Mouse (Mus musculus): ENCODE measurements around the gene Gm20388. TPM values are rescaled to one million over a fixed set of nuclear protein-coding genes. Genes with fewer than 3 reads are reported as not detected.
"Not testable (repeated sequence)": the region's sequence is repeated elsewhere in the genome, so short reads cannot be mapped to it uniquely, and the experiment has no call there.

Gene Gm20388
- polyA plus RNA-seq, 1 experiment from 2014 or later = not detected

- Histone ChIP-seq H3K9me3 (ENCODE audit: control insufficient read depth, low read length) (no peaks in the 10 kb centered on the region), H3K9ac (ENCODE audit: low read depth, low read length) (no peak overlapping the region), H3K27ac (ENCODE audit: low read depth, low read length) (no peak overlapping the region), H3K27me3 (ENCODE audit: control insufficient read depth, insufficient read depth, low read length) (no peaks in the 10 kb centered on the region), H3K4me2 (replicated peaks; ENCODE audit: low read depth, low read length) (no peak overlapping the region), H3K36me3 (ENCODE audit: control insufficient read depth, insufficient read depth, low read length) (peaks cover 34% of the 10 kb centered on the region), H3K4me3 (ENCODE audit: low read length) (no peak overlapping the region), H3K4me1 (ENCODE audit: control insufficient read depth, insufficient read depth, low read length) (no peaks in the 10 kb centered on the region)
- no peak for ATAC-seq (ENCODE audit: low FRiP score, low TSS enrichment)
- WGBS = 85% methylated on average over 13 of the region's 13 CpGs
Observed at GRCm38 (mm10) chr8:123280302-123281094, 3369.9 kb downstream of the Gm20388 start.

GRCm38 (mm10) chr8:123282994-123283393, 3372.4 kb downstream of the Gm20388 start:
- not testable (repeated sequence) for H3K4me1 ChIP-seq (ENCODE audit: control insufficient read depth, insufficient read depth, low read length)
- WGBS = 88% methylated on average over 5 of the region's 6 CpGs
- peaks cover 35% of the 10 kb centered on the region for H3K36me3 ChIP-seq (ENCODE audit: control insufficient read depth, insufficient read depth, low read length)

GRCm38 (mm10) chr8:123283991-123284390, 3373.3 kb downstream of the Gm20388 start:
- H3K36me3 ChIP-seq (ENCODE audit: control insufficient read depth, insufficient read depth, low read length) = peaks cover 45% of the 10 kb centered on the region
- H3K4me3 ChIP-seq (ENCODE audit: low read length) = no peak overlapping the region
- H3K27me3 ChIP-seq (ENCODE audit: control insufficient read depth, insufficient read depth, low read length) = no peaks in the 10 kb centered on the region
- ATAC-seq (ENCODE audit: low FRiP score, low TSS enrichment) = no peak
- 90% methylated on average over 7 of the region's 7 CpGs for WGBS
- H3K9me3 ChIP-seq (ENCODE audit: control insufficient read depth, low read length) = no peaks in the 10 kb centered on the region
- H3K4me2 ChIP-seq (replicated peaks; ENCODE audit: low read depth, low read length) = no peak overlapping the region
- no peak overlapping the region for H3K9ac ChIP-seq (ENCODE audit: low read depth, low read length)
- no peaks in the 10 kb centered on the region for H3K4me1 ChIP-seq (ENCODE audit: control insufficient read depth, insufficient read depth, low read length)
- no peak overlapping the region for H3K27ac ChIP-seq (ENCODE audit: low read depth, low read length)

More at GRCm38 (mm10) chr8:123282994-123283393, 3372.4 kb downstream of the Gm20388 start:
- not testable (repeated sequence) for H3K4me3 ChIP-seq (ENCODE audit: low read length); ATAC-seq (ENCODE audit: low FRiP score, low TSS enrichment); H3K27ac ChIP-seq (ENCODE audit: low read depth, low read length); H3K27me3 ChIP-seq (ENCODE audit: control insufficient read depth, insufficient read depth, low read length); H3K9ac ChIP-seq (ENCODE audit: low read depth, low read length); H3K9me3 ChIP-seq (ENCODE audit: control insufficient read depth, low read length); H3K4me2 ChIP-seq (replicated peaks; ENCODE audit: low read depth, low read length)

GRCm38 (mm10) chr8:123284493-123284892, 3373.9 kb downstream of the Gm20388 start:
- Histone ChIP-seq H3K36me3 (ENCODE audit: control insufficient read depth, insufficient read depth, low read length) (peaks cover 50% of the 10 kb centered on the region), H3K9me3 (ENCODE audit: control insufficient read depth, low read length) (no peaks in the 10 kb centered on the region), H3K27ac (ENCODE audit: low read depth, low read length) (no peak overlapping the region), H3K9ac (ENCODE audit: low read depth, low read length) (no peak overlapping the region), H3K4me1 (ENCODE audit: control insufficient read depth, insufficient read depth, low read length) (no peaks in the 10 kb centered on the region), H3K4me3 (ENCODE audit: low read length) (no peak overlapping the region), H3K27me3 (ENCODE audit: control insufficient read depth, insufficient read depth, low read length) (no peaks in the 10 kb centered on the region), H3K4me2 (replicated peaks; ENCODE audit: low read depth, low read length) (no peak overlapping the region)
- no peak for ATAC-seq (ENCODE audit: low FRiP score, low TSS enrichment)
- WGBS = 88% methylated on average over 5 of the region's 5 CpGs

- ATAC-seq (ENCODE audit: low FRiP score, low TSS enrichment) = no peak
- H3K9ac ChIP-seq (ENCODE audit: low read depth, low read length) = no peak overlapping the region
- H3K9me3 ChIP-seq (ENCODE audit: control insufficient read depth, low read length) = no peaks in the 10 kb centered on the region
- no peak overlapping the region for H3K4me3 ChIP-seq (ENCODE audit: low read length)
- no peak overlapping the region for H3K27ac ChIP-seq (ENCODE audit: low read depth, low read length)
- WGBS = 95% methylated on average over 17 of the region's 17 CpGs
- no peaks in the 10 kb centered on the region for H3K4me1 ChIP-seq (ENCODE audit: control insufficient read depth, insufficient read depth, low read length)
- H3K27me3 ChIP-seq (ENCODE audit: control insufficient read depth, insufficient read depth, low read length) = no peaks in the 10 kb centered on the region
- peaks cover 41% of the 10 kb centered on the region for H3K36me3 ChIP-seq (ENCODE audit: control insufficient read depth, insufficient read depth, low read length)
- no peak overlapping the region for H3K4me2 ChIP-seq (replicated peaks; ENCODE audit: low read depth, low read length)
Observed at GRCm38 (mm10) chr8:123287362-123287761, 3376.7 kb downstream of the Gm20388 start.

- no peaks in the 10 kb centered on the region for H3K9me3 ChIP-seq (ENCODE audit: control insufficient read depth, low read length)
- H3K9ac ChIP-seq (ENCODE audit: low read depth, low read length) = no peak overlapping the region
- H3K27me3 ChIP-seq (ENCODE audit: control insufficient read depth, insufficient read depth, low read length) = no peaks in the 10 kb centered on the region
- H3K36me3 ChIP-seq (ENCODE audit: control insufficient read depth, insufficient read depth, low read length) = peaks cover 45% of the 10 kb centered on the region
- H3K4me1 ChIP-seq (ENCODE audit: control insufficient read depth, insufficient read depth, low read length) = no peaks in the 10 kb centered on the region
- H3K4me2 ChIP-seq (replicated peaks; ENCODE audit: low read depth, low read length) = no peak overlapping the region
- no peak overlapping the region for H3K27ac ChIP-seq (ENCODE audit: low read depth, low read length)
- no peak overlapping the region for H3K4me3 ChIP-seq (ENCODE audit: low read length)
- ATAC-seq (ENCODE audit: low FRiP score, low TSS enrichment) = no peak
- 77% methylated on average over 4 of the region's 4 CpGs for WGBS
Observed at GRCm38 (mm10) chr8:123290166-123290565, 3379.5 kb downstream of the Gm20388 start.

- Histone ChIP-seq H3K4me3 (ENCODE audit: low read length) (no peak overlapping the region), H3K4me1 (ENCODE audit: control insufficient read depth, insufficient read depth, low read length) (no peaks in the 10 kb centered on the region), H3K9me3 (ENCODE audit: control insufficient read depth, low read length) (no peaks in the 10 kb centered on the region), H3K9ac (ENCODE audit: low read depth, low read length) (no peak overlapping the region), H3K36me3 (ENCODE audit: control insufficient read depth, insufficient read depth, low read length) (peaks cover 44% of the 10 kb centered on the region), H3K27ac (ENCODE audit: low read depth, low read length) (no peak overlapping the region), H3K4me2 (replicated peaks; ENCODE audit: low read depth, low read length) (no peak overlapping the region), H3K27me3 (ENCODE audit: control insufficient read depth, insufficient read depth, low read length) (no peaks in the 10 kb centered on the region)
- WGBS = 92% methylated on average over 8 of the region's 8 CpGs
- no peak for ATAC-seq (ENCODE audit: low FRiP score, low TSS enrichment)
Observed at GRCm38 (mm10) chr8:123290679-123291078, 3380.0 kb downstream of the Gm20388 start.

- H3K36me3 ChIP-seq (ENCODE audit: control insufficient read depth, insufficient read depth, low read length) = peaks cover 47% of the 10 kb centered on the region
- ATAC-seq (ENCODE audit: low FRiP score, low TSS enrichment) = no peak
- no peak overlapping the region for H3K4me3 ChIP-seq (ENCODE audit: low read length)
- no peaks in the 10 kb centered on the region for H3K4me1 ChIP-seq (ENCODE audit: control insufficient read depth, insufficient read depth, low read length)
- H3K4me2 ChIP-seq (replicated peaks; ENCODE audit: low read depth, low read length) = no peak overlapping the region
- no peak overlapping the region for H3K27ac ChIP-seq (ENCODE audit: low read depth, low read length)
- 90% methylated on average over 8 of the region's 8 CpGs for WGBS
- H3K27me3 ChIP-seq (ENCODE audit: control insufficient read depth, insufficient read depth, low read length) = no peaks in the 10 kb centered on the region
- no peaks in the 10 kb centered on the region for H3K9me3 ChIP-seq (ENCODE audit: control insufficient read depth, low read length)
- H3K9ac ChIP-seq (ENCODE audit: low read depth, low read length) = no peak overlapping the region
Observed at GRCm38 (mm10) chr8:123291716-123292115, 3381.1 kb downstream of the Gm20388 start.

GRCm38 (mm10) chr8:123292281-123292680, 3381.6 kb downstream of the Gm20388 start:
- Histone ChIP-seq H3K9ac (ENCODE audit: low read depth, low read length) (no peak overlapping the region), H3K27ac (ENCODE audit: low read depth, low read length) (no peak overlapping the region), H3K36me3 (ENCODE audit: control insufficient read depth, insufficient read depth, low read length) (peaks cover 47% of the 10 kb centered on the region), H3K4me3 (ENCODE audit: low read length) (no peak overlapping the region), H3K4me2 (replicated peaks; ENCODE audit: low read depth, low read length) (no peak overlapping the region), H3K27me3 (ENCODE audit: control insufficient read depth, insufficient read depth, low read length) (no peaks in the 10 kb centered on the region), H3K4me1 (ENCODE audit: control insufficient read depth, insufficient read depth, low read length) (no peaks in the 10 kb centered on the region), H3K9me3 (ENCODE audit: control insufficient read depth, low read length) (no peaks in the 10 kb centered on the region)
- WGBS = 92% methylated on average over 3 of the region's 3 CpGs
- no peak for ATAC-seq (ENCODE audit: low FRiP score, low TSS enrichment)
